Mouse (Mus musculus): ENCODE measurements around the gene Spata31. TPM values are rescaled to one million over a fixed set of nuclear protein-coding genes. Genes with fewer than 3 reads are reported as not detected.

The Spata31 gene
- not detected for polyA plus RNA-seq (2017; shearing (Covaris generic))

GRCm38 (mm10) chr13:64917191-64917590 is at the start of gene Spata31:
TSS of gene Spata31 (plus strand) at chr13:64917406.

GRCm38 (mm10) chr13:64903585-64904208 is 13.5 kb upstream of the Spata31 start, which contains the start of gene Cntnap3:
TSS of gene Cntnap3 (minus strand) at chr13:64903955.

Other genes with a start within 250 kb of the Spata31 start
- not detected for gene Cntnap3, start 13.5 kb upstream of the Spata31 start, polyA plus RNA-seq (2017; shearing (Covaris generic))
- gene Spata31d1c, start 115.7 kb downstream of the Spata31 start, polyA plus RNA-seq (2017; shearing (Covaris generic)) = not detected
- gene Prss47, start 135.4 kb downstream of the Spata31 start, polyA plus RNA-seq (2017; shearing (Covaris generic)) = not detected
- gene Mfsd14b, start 195.6 kb downstream of the Spata31 start, polyA plus RNA-seq (2017; shearing (Covaris generic)) = 58.5 TPM
- gene Olfr465-ps1, start 220.7 kb downstream of the Spata31 start, polyA plus RNA-seq (2017; shearing (Covaris generic)) = not detected
- 0.16 TPM for gene Olfr466, start 232.8 kb downstream of the Spata31 start, polyA plus RNA-seq (2017; shearing (Covaris generic))

Measured in naive thymus-derived CD4-positive, alpha-beta T cell, adult 5 months (primary cell).